Mouse (Mus musculus): Measurements from ENCODE around the gene Tns1.

DNA sequence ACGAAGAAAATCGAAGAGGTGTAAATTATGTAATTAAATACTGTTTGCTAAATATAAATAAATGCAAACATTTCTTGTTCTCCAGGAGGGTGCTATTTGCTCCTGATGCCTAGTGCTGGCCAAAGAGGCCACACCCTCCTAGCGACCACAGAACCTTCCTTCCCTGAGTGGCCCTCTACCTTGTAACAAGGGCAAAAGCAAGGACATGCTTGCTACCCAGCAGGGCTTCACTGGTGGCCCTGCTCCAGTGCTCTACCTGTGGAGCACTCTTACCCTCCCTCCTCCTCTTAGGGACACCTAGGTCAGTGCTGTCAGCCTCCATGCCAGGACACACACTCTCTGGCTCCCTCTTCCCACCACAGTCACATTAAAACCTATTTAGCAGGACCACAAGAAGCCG lies 166.8 kb downstream of the Tns1 start:
- TF ChIP-seq POLR2A (IDR thresholded peaks at IDR 0.05; ENCODE audit: borderline replicate concordance, extremely low read depth, low read depth, low read length) (peak; percentile 11; the same call in 1 of the 2 replicates), CTCF (IDR thresholded peaks at IDR 0.05; ENCODE audit: insufficient read depth, low read length) (no peak)

Measured in lung, adult 2 months (tissue).